21 mouse cellular contexts compared by ENCODE assay signal in the genomic region with DNA sequence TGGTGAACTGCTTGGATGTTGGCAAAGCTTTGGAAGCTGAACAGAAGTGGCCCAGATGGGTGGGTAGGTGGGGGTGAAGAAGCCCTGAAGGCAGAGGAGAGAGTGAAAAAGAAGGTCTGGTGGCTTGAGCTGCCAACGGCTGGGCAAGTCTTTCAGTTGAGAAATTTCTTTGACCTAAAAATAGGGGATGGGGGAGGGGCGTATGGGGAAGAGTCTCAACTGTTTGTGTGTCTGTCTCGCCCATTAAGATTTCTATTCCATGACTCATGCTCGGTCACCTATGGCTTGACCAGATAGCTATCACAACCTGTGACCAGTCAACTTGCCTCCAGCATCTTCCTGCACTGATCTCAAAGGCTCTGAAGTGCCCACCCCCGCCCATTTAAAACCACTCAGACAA. TPM values are rescaled to one million over a fixed set of nuclear protein-coding genes. Genes with fewer than 3 reads are reported as not detected.
DNase-seq lines count a peak whose midpoint lies in the region; ATAC-seq and TF ChIP-seq lines count a peak whose summit lies in the region.
"Had no signal": no experiment of that assay in that cellular context is flagged by ENCODE, and none has a peak within 500 bp of the region (broad histone marks: within the 10 kb centered on the region; RNA-seq: fewer than 3 reads in every experiment).

No protein-coding gene starts in this region.

- no peak overlapping the region for H3K4me3 ChIP-seq in layer of hippocampus, adult 2 months
- H3K4me3 ChIP-seq in forebrain, postnatal 0 days (ENCODE audit: low read depth, low read length): no peak overlapping the region
- H3K4me3 ChIP-seq: embryonic facial prominence, embryonic 10.5 days; erythroblast, embryonic 14.5 days had no signal

- no peak for TF ChIP-seq CTCF in layer of hippocampus, adult 2 months (conservative IDR thresholded peaks at IDR 0.05)
- no peak for TF ChIP-seq CTCF in forebrain, postnatal 0 days (IDR thresholded peaks at IDR 0.05; ENCODE audit: low read depth)

- H3K9ac ChIP-seq in forebrain, postnatal 0 days: no peak overlapping the region

- 63% methylated on average over 5 of the region's 5 CpGs for WGBS in forebrain, postnatal 0 days

- no peak for ATAC-seq in forebrain, postnatal 0 days
- ATAC-seq in inflammation-experienced regulatory T-cells, adult 6 months: no peak
- ATAC-seq: activated CD4-positive, CD25-positive, alpha-beta regulatory T cell, adult 4 months; CD4-positive, CD25-positive, alpha-beta regulatory T cell, adult 4 months had no signal

- H3K4me2 ChIP-seq in forebrain, postnatal 0 days (ENCODE audit: low read depth): peak overlapping the region; percentile 13

- no peak for DNase-seq in layer of hippocampus, adult 2 months (ENCODE audit: low spot score in 2 of 2)
- DNase-seq in layer of hippocampus, postnatal 25 days (ENCODE audit: extremely low spot score in 1 of 2, low spot score in 1 of 2): no peak
- DNase-seq in 416B (ENCODE audit: low read depth): peak; percentile 77
- peak; percentile 88 for DNase-seq in Muller cell, postnatal 12 days (ENCODE audit: inconsistent ontology term)
- DNase-seq in forebrain, postnatal 0 days: no peak
- DNase-seq in spleen, adult 18-20 months: no peak
- DNase-seq: adrenal gland, postnatal 36 days; cerebellum, postnatal 10 days; heart, adult 11 months; layer of hippocampus, adult 9-11 months; liver; right cerebral cortex, postnatal 4 days; thymus, adult 18-20 months had no signal

- H3K36me3 ChIP-seq in forebrain, postnatal 0 days (ENCODE audit: insufficient read depth): no peaks in the 10 kb centered on the region
- H3K36me3 ChIP-seq: embryonic facial prominence, embryonic 10.5 days had no signal

- peaks cover 16% of the 10 kb centered on the region for H3K4me1 ChIP-seq in forebrain, postnatal 0 days (ENCODE audit: insufficient read depth)

- no peaks in the 10 kb centered on the region for H3K27me3 ChIP-seq in forebrain, postnatal 0 days (ENCODE audit: insufficient read depth, low read length)

- H3K27ac ChIP-seq in layer of hippocampus, adult 2 months: peak overlapping the region; percentile 75
- 0 out of 2 replicates have a peak overlapping the region, but pooled peaks have one; percentile 72 for H3K27ac ChIP-seq in forebrain, postnatal 0 days (ENCODE audit: low read depth, low read length)
- H3K27ac ChIP-seq: embryonic facial prominence, embryonic 10.5 days; kidney, postnatal 0 days had no signal

- no peaks in the 10 kb centered on the region for H3K9me3 ChIP-seq in forebrain, postnatal 0 days (ENCODE audit: low read length)
- H3K9me3 ChIP-seq: embryonic facial prominence, embryonic 10.5 days had no signal

RNA-seq across cellular contexts. Expression of a gene that starts 35.1 kb away (rescaled TPM):
- total RNA-seq in layer of hippocampus, adult 2 months (2021): under 1 TPM; 0.27 to 0.49 TPM
- total RNA-seq in layer of hippocampus, postnatal 25 days (2021): under 1 TPM; 0.28 to 0.62 TPM
- total RNA-seq in forebrain, postnatal 0 days (2014; rRNA removed): 9.6 and 14.0 TPM in 2 replicates
- polyA plus RNA-seq in forebrain, postnatal 0 days (2015; fragmentation: Nextera tagmentation; extraction: Ambion mirVana): 13.6 and 21.7 TPM in 2 replicates
- polyA plus RNA-seq in inflammation-experienced regulatory T-cells, adult 6 months (2017; shearing (Covaris generic)): not detected
- total RNA-seq: adrenal gland, postnatal 36 days had no signal
- polyA plus RNA-seq: activated CD4-positive, CD25-positive, alpha-beta regulatory T cell, adult 4 months; CD4-positive, CD25-positive, alpha-beta regulatory T cell, adult 4 months; heart, embryonic 16.5 days; kidney, postnatal 0 days; lung, embryonic 16.5 days had no signal

Comparison
In these comparisons a context has a peak if more than half of its experiments do, and no peak if none do; other contexts are left out.
1. DNase-seq: peak in 416B (single experiment) and Muller cell, postnatal 12 days (single experiment); none in layer of hippocampus, adult 2 months (0 of 2), layer of hippocampus, postnatal 25 days (0 of 2), forebrain, postnatal 0 days (single experiment) and spleen, adult 18-20 months (0 of 2).